Mouse (Mus musculus) gastrocnemius, postnatal 36 days (tissue): ENCODE results near the gene Ttc6. TPM values are rescaled to one million over a fixed set of nuclear protein-coding genes. Genes with fewer than 3 reads are reported as not detected.

Source experiments
- DNase-seq, 2 experiments: peaks; one replicate each; pipeline ENCODE4 v3.0.0; 2022
- intact Hi-C: fragments of 180-260 bp; cut with DNase I; formaldehyde crosslinking; loops from one replicate; pipeline ENCODE4 v1.15.1; 2025
- long read RNA-seq, 2 experiments: library from polyadenylated mRNA; stranded (forward); transcript quantifications; one replicate each; pipeline ENCODE4 v2.0.0; 2021
- total RNA-seq, 2 experiments: library from RNA; stranded (reverse); gene quantifications; 2 replicates each; pipeline ENCODE4 v1.2.3; 2021

The Ttc6 gene
- not detected for total RNA-seq
- long read RNA-seq, experiment 1 = 0 reads
- long read RNA-seq, experiment 2 = 0 reads

DNA sequence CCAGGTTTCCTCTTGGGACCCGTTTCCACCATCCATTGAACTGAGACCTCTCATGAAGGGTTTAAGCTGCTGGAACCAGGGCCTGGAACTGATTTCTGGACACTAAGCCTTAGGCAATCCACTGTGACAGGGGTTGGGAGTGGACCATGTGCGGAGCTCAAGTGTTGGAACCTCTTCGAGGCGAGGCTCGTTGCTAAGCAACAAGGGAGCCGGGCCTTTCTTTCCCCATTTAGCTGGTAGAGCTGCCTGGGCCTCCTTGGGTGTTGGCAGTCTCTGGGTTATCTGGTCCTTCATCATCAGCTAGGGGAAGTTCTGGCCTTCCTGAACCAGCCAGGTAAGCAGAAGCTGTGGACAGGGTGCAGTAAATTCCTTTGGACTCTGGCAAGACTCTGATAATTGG lies at the start of gene Ttc6:
Gene Ttc6, plus strand, starts transcription at position 205 of the 400 bp plus-strand sequence.
- intact Hi-C loops = no loop called here
- DNase-seq = no peak

DNA sequence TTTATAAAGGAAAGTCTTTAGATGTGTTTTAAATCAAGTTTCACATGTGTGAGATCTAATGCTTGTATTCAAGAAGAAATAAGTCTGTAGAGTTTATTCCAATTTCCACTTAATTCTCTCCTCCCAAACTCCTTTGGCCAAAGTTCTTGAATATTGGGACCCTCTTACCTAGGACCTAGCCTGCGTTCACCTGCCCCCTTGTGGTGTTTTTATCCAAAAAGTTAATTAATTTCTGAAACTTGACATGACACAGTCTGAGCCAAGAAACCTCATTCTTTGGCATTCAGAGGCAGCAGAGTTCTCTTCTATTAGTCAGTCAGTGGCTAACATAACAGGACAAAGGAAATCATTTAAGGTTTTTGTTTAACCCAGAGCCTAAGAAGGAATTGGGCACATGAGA lies 49.4 kb upstream of the Ttc6 start:
- no peak for DNase-seq
- intact Hi-C loops = no loop called here

DNA sequence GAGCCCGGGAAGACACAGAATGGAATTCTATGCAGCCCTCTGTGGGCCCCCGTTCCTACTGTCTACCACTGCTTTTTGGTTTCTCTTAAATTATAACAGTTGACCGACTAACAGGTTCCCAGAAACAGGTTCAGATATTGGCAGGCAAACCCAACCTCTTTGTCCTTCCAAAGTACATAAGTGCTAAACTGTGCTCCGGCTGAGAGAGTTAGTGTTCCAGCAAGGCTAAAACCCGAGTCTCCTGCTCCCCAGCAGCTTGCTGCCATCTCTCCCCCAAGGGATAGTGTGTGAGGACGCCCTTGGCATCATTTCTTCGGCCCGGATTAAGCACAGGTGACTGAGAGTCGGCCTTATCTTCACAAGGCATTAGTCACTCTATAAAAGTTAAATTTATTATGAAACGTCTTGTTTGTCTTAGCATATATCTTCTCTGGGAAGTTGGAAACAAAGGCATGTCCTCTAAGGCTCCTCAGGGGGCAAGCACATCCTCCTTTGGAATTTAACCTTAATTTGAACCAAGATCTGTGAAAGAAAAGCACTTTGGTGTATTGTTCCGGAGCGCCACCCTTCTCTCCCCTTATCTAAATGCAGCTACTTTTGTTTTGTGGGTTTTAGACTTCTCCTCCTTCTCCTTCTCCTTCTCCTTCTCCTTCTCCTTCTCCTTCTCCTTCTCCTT lies 48.1 kb upstream of the Ttc6 start:
- no peak for DNase-seq
- intact Hi-C loops = no loop called here

DNA sequence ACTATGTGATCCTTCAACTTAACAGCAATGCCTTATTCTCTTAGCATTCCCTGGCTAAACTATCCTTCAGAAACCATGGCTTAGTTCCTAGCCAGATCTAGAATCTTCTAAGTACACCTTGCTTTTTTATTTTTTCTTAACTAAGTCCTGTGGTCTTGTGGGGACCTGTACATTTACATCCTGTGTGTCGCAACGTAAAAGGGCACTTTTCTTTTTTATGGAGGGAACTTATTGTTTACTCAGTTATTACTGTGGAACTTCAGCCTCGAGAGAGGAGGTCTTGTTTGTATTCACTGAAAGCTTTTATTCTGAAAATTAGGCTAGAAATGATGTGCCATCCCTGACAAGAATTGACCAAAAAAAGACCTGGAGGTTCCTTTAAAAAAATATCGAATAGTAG lies 35.6 kb upstream of the Ttc6 start:
- intact Hi-C loops = no loop called here
- DNase-seq = no peak

DNA sequence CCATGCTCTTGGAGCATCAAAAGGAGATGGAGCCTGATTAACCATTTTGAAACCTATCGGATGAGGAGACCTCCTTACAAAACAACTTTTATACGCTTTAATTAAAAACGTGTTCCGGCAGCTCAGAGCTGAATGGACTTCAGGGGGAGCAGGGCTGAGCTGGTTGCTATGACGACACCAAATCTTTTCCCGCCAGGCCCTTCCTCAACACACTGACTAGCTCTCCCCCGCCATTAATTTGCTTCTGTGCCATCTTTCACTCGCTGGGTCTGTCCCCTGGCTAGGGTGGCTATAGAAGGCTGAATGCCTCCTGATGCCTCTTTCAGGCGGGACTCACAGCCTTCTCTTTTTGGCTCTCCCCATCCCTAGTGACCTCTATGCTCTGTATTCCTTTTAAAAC lies 33.4 kb upstream of the Ttc6 start:
- DNase-seq = no peak
- intact Hi-C loops = no loop called here

DNA sequence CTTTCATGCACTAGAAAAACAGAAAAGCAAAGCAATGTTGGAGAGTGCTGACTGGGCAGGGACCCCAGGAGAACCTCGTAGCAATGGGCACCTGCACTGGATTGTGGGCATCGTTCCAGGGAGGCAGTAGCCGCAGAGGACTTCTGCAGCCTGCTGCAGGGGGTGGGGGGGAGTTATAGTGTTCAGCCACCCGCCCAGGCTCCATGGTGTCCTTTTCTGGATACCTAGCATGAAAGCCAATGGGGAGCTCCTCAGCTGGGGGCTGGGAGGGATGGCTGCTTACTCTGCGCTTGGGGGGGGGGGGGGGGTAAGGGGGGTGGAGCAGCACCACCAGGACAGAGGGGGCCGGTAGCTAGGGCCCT lies 29.4 kb upstream of the Ttc6 start:
- intact Hi-C loops = no loop called here
- DNase-seq = no peak

DNA sequence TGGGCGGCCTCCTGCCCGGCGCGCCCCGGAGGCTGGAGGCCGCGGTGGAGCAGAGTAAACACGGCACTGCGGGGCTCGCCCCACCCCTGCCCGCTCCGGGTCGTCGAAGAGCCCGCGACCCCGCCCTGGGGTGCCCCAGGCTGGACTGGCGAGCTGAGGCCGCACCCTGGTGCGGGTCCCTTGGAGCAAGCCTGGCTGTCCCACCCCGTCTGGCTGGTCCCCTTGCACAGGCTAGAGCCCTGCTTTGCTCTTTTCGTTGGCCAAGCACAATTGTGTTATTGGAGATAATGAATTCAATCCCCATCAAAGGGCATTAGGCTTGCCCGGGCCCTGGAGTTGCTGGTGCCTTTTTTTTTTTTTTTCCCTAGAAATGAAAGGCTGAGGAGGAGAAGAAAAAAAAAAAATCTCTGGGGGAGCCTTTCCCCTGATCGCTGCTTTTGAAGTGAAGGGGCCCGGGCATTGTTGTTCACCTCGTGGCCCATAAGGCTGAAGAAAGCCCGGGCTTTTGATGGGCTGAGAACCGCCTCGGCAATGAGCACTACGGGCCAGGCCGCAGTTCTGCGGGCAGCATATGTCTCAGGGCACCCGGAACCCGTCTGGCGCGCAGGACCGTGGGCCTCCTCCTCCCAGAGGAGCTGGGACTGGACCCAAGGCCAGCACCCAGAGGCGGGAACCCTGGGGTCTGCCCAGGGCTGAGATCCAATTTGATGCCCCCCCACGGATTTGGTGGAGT lies 28.9 kb upstream of the Ttc6 start:
- DNase-seq = no peak
- intact Hi-C loops = no loop called here

DNA sequence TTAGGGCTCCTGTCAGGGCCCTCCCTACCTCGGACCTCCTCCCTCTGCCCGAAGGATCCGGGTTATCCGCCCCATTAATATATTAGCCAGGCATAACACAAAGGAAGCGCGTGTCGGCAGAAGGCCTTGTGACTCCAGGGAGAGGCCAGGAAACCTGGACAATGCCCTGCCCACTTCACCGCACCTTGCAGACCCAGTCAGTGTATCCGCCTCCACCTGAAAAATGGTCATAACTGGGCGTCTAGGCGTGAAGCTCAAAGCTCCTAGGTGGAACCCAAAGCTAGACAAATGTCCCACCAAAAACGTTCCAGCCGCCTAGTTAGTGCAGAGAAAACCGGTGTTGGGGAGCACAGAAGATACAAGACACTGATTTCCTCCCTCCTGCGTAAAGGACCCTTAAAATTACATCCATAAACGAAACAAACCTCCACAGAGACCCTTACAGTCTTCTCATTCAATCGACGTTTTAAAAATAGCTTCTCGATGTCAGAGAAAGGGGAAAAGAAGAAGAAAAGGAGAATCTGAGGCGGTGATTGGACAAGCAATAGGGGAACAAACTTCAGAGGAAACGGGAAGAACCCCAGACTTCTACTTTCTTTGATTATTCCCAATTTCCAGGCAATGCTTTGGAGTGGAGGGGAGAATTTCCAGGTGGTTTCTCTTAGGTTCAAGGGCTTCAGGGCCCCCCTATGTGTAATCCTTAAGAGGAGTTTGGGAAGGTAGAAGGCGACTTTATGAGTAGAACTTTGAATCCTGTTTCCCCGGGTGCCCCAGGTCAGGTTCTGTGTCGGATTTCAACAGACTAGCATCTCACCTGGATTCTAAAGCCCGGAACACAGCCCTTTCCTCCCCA lies 27.6 kb upstream of the Ttc6 start:
- intact Hi-C loops = no loop called here

DNA sequence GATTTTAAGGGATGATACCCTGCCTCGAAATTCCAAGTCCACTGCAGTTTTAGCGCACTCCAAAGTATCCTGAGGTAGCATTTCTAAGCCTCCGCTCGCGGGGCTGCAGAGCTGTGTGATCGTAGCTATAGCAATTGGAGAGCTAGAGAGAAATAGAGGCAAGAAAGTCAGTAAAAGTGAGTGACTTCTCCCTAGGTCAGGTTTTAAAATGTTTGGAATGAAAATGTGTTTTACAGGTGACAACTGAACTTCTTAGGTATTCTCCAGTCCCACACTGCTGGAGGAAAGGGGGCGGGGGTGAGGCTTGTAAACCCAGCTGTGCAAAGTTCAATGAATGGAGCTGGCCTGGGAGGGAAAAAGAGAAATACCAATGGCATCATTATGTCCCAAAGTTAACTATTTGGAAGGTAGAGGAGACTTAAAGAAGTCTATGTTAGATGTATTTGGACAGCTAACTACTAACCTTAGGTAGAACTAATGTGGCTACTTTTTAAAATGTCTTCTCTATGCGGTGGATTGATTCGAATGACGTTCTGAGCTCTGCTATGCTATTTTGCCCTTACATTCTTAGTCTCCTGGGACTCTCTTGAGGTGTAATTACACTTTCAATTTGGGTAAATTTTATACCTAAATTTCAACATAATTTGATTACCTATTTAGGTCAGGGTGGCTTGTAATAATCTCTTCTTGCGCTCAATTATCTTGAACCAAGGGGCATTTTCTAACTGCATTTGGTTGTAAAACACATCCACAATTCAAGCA lies 26.8 kb upstream of the Ttc6 start:
- no peak for DNase-seq
- intact Hi-C loops = no loop called here

More for the DNA sequence above, 27.6 kb upstream of the Ttc6 start:
- no peak for DNase-seq

DNA sequence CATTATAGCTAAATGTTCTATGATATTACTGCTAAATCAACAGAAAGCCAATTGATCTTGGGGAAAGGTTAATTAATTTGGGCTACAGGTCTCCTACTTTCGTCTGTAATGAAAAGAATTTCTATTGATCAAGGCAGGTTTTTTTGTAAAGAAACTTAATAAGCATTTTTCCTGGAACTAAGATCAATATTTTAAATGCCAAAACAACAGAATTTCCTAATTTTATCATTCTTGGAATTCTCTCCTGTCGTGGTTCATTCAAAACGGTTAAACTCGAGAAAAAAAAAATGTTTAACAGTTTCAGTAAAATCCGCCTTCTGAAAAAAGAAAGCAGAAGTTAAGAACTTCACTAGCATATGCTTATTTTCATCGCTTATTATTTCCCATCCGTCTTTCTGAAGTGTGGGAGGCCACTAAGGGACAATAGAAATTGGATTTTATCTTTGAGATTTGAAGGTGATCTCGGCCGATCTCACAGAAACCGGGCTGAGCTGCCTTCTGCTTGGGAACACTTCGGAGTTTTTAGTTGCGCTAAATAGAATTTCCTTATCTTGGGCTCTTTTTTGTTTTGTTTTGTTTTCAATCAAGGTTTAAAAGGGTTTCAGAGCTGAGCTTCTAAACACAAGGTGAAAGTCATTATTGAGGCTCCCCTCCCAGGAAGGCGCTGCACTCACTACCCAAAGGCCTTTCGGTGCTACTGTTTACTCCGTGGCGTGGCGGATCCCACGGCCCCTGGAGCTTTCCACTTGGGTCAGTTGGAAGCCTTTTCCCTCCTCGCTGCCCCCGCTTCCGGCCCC lies 25.9 kb upstream of the Ttc6 start:
- DNase-seq = no peak
- intact Hi-C loops = no loop called here

DNA sequence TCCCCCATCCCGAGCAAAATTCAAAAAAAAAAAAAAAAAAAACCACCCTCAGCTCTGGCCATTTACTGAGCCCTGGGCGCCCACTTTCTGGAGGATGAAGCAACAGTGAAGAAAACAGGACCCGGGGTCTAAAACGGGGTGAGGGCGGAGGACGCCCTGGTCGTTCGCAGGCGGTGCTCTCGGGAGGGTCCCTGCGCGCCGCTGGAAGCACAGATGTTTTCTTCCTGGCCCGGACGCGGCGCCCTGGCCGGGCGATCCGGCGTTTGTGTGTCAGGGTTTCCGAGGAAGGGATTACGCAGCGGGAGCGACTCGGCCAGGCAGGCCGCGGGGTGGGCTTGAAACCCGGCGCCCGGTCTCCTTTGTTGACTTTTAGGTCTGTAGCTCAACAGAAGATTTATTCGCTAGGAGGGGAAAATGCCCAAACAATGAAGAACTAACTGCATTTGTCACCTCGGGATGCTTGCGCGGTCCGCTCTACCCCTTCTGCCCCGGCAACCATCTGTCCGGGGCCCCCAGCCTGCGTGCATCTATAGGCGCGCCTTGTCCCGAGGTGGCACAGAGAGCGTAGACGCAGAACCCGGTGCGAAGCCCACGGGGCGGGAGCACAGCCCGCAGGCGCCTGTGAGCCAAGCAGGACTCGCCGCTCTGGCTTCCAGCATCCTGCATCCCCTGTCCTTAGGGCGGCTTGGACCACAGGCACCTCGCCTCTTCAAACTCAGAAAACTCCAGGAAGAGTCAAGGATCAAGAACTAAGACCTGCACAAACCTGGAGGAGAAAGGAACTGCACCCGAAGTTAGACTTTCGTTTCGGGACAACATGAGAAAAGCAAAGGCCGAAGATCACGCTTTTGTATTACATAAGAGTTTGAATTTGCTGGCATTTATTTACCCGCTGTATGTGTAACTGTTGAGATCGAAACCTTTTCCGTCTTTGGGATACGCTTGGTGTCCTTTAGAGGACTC lies 25.0 kb upstream of the Ttc6 start:
- peak in 1 of 2 experiments; percentile 21 for DNase-seq
- intact Hi-C loops = no loop called here

DNA sequence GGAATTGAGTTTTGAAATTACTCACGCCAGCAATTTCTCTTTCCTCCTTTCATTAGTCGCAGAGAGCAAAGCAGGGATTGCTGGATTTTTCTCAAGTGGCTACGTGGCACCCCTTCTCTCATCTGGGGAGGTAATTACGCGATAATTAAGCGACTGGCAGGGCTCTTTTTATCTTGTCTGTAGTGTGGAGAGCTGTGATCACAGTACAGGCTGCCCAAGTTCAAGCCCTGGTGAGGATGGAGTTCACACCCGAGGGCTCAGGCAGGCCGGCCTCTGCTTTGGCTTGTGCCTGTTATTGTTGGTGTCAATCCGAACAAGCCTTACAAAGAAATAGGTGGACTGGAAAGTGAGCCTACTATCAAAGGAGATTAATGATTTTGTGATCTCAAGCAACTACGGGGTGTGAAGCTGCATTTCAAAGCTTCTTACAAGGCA lies 24.3 kb upstream of the Ttc6 start:
- no peak for DNase-seq
- intact Hi-C loops = no loop called here

DNA sequence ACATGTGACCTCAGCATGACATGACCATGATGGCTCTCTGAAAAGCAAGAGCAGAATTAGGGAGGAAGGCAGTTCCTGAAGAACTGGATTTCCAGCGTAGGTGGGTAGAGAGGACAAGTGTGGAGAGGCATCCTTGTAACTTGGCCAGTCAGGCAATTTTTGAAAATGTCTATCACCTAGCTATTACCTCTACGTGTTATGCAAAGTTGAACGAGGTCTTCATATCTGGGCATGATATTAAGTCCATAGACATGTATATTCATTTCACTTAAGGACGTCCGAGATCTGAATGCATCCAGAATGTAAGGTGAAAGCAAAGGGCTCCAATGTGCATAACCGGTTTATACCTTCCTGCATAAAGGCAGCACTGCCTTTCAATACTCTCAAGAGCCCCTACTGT lies 22.8 kb upstream of the Ttc6 start:
- no peak for DNase-seq
- intact Hi-C loops = no loop called here

DNA sequence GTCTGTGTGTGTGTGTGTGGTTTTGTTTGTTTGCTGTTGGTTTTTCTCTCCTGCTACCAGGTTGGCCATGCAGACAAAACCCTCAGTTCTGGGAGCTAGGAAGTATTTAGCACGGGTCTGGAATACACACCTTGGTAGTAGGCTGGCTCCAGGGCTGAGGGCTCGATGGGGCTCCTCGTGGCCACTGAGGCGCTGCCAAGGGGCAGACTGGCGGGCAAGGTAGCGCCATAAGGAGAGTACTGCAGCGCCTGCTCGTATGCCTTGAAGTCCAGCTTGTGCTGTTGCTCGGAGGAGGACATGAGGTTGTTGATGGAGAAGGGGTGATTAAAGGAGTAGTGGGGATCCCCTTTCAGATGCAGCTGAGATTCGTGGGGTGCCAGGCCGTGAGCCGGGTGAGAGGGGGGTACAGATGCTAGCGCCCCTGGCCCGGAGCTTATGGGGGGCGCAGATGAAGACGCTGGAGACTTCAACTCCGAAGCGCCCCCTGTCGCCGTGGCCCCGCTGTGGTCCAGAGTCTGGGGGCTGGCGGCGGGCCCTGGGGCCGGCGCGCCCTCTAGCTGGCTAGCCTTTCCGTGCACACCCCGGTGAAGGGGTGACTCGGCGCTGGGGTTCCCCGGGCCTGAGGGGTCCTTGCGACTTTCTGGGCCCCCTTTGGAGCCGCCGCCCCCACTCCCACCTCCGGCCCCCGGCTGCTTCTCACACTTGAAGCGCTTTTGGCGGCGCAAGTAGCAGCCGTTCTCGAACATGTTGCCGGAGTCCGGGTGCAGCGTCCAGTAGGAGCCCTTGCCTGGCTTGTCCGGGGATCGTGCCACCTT lies 21.8 kb upstream of the Ttc6 start:
- DNase-seq = no peak
- intact Hi-C loops = no loop called here

DNA sequence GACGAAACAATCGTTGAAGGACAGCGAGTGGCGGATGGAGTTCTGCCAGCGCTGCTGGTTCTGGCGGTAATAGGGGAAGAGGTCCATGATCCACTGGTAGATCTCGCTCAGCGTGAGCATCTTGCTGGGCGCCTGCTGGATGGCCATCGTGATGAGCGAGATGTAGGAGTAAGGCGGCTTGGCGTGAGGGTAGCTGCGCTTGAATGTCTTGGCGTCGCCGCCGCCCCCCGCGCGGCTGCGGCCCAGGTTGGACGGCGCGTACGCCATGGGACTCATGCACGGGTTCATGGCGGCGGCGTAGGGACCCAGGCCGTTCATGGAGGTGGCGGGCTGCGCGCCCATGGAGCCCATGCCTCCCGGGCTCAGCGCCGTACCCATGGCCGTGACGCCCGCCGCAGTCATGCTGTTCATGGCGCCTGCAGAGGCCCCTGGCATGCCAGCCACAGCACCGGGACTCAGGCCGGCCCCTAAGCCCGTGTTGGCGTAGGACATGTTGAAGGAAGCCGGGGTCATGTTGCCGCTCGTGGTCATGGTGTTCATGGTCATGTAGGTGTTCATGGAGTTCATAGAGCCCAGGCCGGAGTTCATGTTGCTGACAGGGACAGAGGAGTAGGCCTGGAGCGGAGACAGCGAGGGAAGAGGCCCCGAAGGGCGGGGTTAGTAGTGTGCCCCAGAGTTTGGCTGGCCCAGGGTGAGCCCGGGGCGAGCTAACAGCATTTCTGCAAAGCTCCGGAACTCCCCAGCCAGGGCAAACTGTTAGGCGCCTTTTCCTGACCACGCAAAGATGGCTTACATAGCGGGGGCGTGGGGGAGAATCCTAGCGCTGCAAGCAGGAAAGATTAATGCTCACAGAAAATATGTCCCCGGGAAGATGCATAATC lies 20.9 kb upstream of the Ttc6 start:
- intact Hi-C loops = no loop called here
- no peak for DNase-seq

DNA sequence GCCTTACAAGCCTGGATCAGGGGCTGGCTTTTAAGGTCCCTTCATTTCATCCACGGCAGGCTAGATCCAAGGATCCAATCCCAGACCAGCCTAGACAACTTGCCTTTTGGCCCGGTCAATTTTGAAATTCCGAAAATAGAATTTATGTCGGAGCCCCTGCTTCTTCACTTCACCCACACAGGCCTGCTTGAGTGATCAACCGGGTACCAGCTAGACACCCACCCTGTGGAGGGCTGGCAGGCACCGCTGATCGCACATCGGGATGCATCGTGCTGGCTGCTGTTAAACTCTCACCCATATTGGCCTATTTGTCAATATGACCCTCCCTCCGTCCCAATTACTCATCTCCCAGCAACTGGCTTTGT lies 20.3 kb upstream of the Ttc6 start:
- intact Hi-C loops = no loop called here
- no peak for DNase-seq
